Mouse (Mus musculus) small intestine, adult 2 months (tissue): ENCODE data around the gene Chmp2a.

ENCODE experiments used
- CTCF ChIP-seq: fragments of 200-500 bp; IDR thresholded peaks from 2 replicates; pipeline ENCODE4 v1.5.1; 2012; ENCODE audit warnings: low read depth, mild to moderate bottlenecking, control low read depth, inconsistent platforms, low read length, moderate library complexity, mixed read lengths; ENCODE audit not compliant: insufficient replicate concordance, insufficient read length; ENCODE audit errors: extremely low read depth
- POLR2A ChIP-seq: fragments of 200-500 bp; IDR thresholded peaks from 2 replicates; pipeline ENCODE4 v1.6.1; 2012; ENCODE audit warnings: low read depth, mild to moderate bottlenecking, control low read depth, inconsistent platforms, low read length, moderate library complexity

GRCm38 (mm10) chr7:13044254-13044625 is 9.6 kb upstream of the Chmp2a start:
- TF ChIP-seq CTCF (no peak), POLR2A (no peak)
